Mouse (Mus musculus) small intestine, adult 2 months (tissue): ENCODE results near the gene E2f2. TPM values are rescaled to one million over a fixed set of nuclear protein-coding genes. Genes with fewer than 3 reads are reported as not detected.
A peak's percentile ranks its signal among the peaks of the same experiment; 100 is the strongest.

Experiments
- H3K27ac ChIP-seq: fragments of 200-500 bp; 2 replicates; pipeline ENCODE4 v1.5.1; 2012; ENCODE audit warnings: low read depth, low read length, control low read depth, inconsistent platforms; ENCODE audit not compliant: insufficient read depth
- H3K27me3 ChIP-seq: fragments of 200-500 bp; 2 replicates; pipeline ENCODE4 v1.6.1; 2012; ENCODE audit warnings: mild to moderate bottlenecking, moderate library complexity, low read length, inconsistent platforms; ENCODE audit not compliant: control insufficient read depth, insufficient read depth
- H3K36me3 ChIP-seq: fragments of 200-500 bp; 2 replicates; pipeline ENCODE4 v1.6.1; 2012; ENCODE audit warnings: mild to moderate bottlenecking, low read length, control low read depth, inconsistent platforms; ENCODE audit not compliant: control insufficient read depth, insufficient read depth
- H3K4me1 ChIP-seq: fragments of 200-500 bp; 2 replicates; pipeline ENCODE4 v1.6.1; 2012; ENCODE audit warnings: low read length, inconsistent platforms, mixed read lengths; ENCODE audit not compliant: control insufficient read depth, insufficient read depth, insufficient read length
- H3K4me3 ChIP-seq: fragments of 200-500 bp; 2 replicates; pipeline ENCODE4 v1.5.1; 2012; ENCODE audit warnings: low read depth, mild to moderate bottlenecking, control low read depth, inconsistent platforms, low read length, moderate library complexity
- CTCF ChIP-seq: fragments of 200-500 bp; IDR thresholded peaks from 2 replicates; pipeline ENCODE4 v1.5.1; 2012; ENCODE audit warnings: low read depth, mild to moderate bottlenecking, control low read depth, inconsistent platforms, low read length, moderate library complexity, mixed read lengths; ENCODE audit not compliant: insufficient replicate concordance, insufficient read length; ENCODE audit errors: extremely low read depth
- POLR2A ChIP-seq: fragments of 200-500 bp; IDR thresholded peaks from 2 replicates; pipeline ENCODE4 v1.6.1; 2012; ENCODE audit warnings: low read depth, mild to moderate bottlenecking, control low read depth, inconsistent platforms, low read length, moderate library complexity
- WGBS: fragments of 180-500 bp; shearing (Covaris S2); methylation state at CpG from one replicate; pipeline ENCODE4 v1.1.7; 2018; 5-methylcytosine and 5-hydroxymethylcytosine counted together
- polyA plus RNA-seq: library from polyadenylated mRNA; depleted of rRNA; stranded (reverse); fragments of >200 nt; gene quantifications from 2 replicates; pipeline ENCODE4 v1.2.3, GENCODE M21; 2012

The E2f2 gene
- polyA plus RNA-seq, 1 experiment: 11.5 TPM

DNA sequence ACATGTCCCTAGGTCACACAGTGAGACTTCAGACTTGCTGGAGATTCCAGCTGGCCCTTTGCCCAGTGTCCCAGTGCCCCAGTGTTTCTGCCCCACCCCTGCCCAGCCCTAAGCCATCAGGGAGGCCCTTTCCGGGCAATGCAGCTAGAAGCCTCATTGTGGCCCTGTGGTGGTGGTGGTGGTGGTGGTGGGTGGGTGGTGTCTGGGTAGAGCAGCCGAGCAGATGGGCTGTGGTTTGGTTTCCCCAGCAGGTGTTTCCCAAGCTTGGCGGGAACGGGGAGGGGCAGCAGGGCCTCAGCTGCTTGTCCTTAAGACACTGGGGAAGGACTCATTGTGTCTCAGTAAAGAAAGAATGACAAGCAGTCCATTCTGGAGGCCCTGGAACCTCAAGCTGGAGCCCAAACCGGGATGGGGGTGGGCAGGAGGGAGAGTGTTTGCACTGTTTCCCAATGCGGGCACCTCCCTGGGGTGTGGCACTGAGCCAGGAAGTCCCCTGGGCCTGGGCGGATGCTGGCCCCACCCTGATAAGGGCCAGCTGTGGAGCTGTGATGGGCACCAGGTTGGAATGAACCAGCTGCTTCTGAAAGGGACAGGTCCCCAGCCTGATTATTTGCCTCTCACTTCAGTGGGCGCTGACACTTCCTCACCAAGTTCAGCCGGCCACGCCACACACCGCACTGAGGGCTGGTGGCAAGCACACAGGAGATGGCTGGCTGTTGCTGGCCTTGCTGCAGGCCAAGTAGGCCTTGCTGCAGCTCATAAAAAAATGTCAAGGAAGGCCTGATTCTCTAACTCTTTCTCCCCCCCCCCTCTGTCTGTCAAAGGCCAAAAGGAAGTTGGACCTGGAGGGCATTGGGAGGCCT lies 5.6 kb downstream of the E2f2 start:
- WGBS: 9% methylated on average over 11 of the region's 11 CpGs
- H3K27ac ChIP-seq: peak overlapping the region; percentile 83
- H3K4me1 ChIP-seq: peaks cover 54% of the 10 kb centered on the region
- 0 out of 2 replicates have a peak, but pooled peaks cover 1% of the 10 kb centered on the region for H3K36me3 ChIP-seq
- H3K27me3 ChIP-seq: no peaks in the 10 kb centered on the region
- H3K4me3 ChIP-seq: peak overlapping the region; percentile 3
- TF ChIP-seq POLR2A (0 out of 2 replicates have a peak, but pooled peaks have one; percentile 3), CTCF (no peak)

DNA sequence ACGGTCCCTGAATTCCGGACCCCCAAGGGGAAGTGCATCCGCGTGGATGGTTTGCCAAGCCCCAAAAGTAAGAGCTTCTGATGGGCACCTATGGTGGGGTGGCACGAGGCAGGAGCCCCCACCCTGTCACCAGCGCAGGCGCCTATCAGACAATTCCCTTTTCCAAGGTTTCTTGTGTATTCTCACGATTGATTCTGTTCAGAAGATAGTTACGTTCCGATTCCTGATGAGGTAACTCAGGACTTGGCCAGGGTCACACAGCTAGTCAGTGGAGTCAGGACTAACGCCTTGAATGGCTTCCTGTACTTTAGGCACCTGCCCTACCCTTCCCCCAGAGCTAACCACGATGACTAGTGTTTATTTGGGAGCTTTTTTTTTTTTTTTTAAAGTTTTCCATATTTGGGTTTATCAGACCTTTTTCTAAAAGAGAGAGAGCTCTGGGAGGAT lies 6.3 kb downstream of the E2f2 start:
- Histone ChIP-seq H3K27ac (peak overlapping the region; percentile 83), H3K4me3 (peak overlapping the region; percentile 2; the same call in 1 of the 2 replicates), H3K27me3 (no peaks in the 10 kb centered on the region), H3K36me3 (0 out of 2 replicates have a peak, but pooled peaks cover 1% of the 10 kb centered on the region), H3K4me1 (peaks cover 54% of the 10 kb centered on the region)
- WGBS: 66% methylated on average over 12 of the region's 12 CpGs
- TF ChIP-seq POLR2A (no peak), CTCF (no peak)

DNA sequence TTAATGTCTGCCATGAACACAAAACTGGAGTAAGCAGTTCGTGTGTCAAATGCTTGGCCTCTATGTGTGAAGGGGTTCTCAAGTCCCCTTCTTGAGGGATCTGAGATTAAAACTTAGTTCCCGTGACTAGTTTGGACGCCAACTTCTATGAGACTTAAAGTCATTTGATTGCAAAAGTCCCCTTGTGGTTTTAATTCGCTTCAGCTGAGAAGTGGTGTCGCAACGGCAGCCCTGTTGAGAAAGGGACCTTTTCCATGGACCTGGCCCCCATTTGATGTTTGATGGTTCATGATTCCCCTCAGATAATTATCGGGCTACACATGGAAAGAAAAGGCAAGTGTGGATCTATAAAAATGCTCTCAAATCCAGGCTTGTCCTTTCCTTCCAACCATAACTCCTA lies 7.3 kb downstream of the E2f2 start:
- peaks cover 45% of the 10 kb centered on the region for H3K4me1 ChIP-seq
- H3K27me3 ChIP-seq: no peaks in the 10 kb centered on the region
- peaks cover 3% of the 10 kb centered on the region; the same call in 1 of the 2 replicates for H3K36me3 ChIP-seq
- no peak overlapping the region for H3K4me3 ChIP-seq
- WGBS: 91% methylated on average over 7 of the region's 7 CpGs
- H3K27ac ChIP-seq: no peak overlapping the region
- TF ChIP-seq CTCF (no peak), POLR2A (no peak)

DNA sequence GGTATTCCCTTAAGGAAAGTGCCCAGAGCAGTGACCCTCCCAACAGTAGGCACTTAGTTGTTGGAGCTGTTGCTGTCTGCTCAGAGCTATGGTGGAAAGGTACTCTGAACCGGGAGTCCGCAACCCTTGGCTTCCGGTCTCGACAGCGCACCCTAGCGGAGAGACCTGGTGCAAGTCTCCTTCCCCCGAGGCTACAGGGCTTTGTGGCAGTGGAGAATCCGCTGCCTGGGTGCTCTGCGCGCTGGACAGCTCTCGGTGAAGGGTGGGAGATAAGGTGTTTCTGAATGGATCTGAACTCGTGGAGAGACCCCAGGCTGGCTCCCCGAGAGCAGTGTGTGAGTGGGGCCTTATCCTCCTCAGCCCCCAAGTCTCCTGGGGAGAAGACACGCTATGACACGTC lies 7.8 kb downstream of the E2f2 start:
- no peak for TF ChIP-seq POLR2A
- TF ChIP-seq CTCF: peak; percentile 80
- Histone ChIP-seq H3K27me3 (no peaks in the 10 kb centered on the region), H3K27ac (peak overlapping the region; percentile 25), H3K4me3 (peak overlapping the region; percentile 33), H3K4me1 (peaks cover 41% of the 10 kb centered on the region), H3K36me3 (peaks cover 6% of the 10 kb centered on the region; the same call in 1 of the 2 replicates)
- WGBS: 50% methylated on average over 15 of the region's 15 CpGs

DNA sequence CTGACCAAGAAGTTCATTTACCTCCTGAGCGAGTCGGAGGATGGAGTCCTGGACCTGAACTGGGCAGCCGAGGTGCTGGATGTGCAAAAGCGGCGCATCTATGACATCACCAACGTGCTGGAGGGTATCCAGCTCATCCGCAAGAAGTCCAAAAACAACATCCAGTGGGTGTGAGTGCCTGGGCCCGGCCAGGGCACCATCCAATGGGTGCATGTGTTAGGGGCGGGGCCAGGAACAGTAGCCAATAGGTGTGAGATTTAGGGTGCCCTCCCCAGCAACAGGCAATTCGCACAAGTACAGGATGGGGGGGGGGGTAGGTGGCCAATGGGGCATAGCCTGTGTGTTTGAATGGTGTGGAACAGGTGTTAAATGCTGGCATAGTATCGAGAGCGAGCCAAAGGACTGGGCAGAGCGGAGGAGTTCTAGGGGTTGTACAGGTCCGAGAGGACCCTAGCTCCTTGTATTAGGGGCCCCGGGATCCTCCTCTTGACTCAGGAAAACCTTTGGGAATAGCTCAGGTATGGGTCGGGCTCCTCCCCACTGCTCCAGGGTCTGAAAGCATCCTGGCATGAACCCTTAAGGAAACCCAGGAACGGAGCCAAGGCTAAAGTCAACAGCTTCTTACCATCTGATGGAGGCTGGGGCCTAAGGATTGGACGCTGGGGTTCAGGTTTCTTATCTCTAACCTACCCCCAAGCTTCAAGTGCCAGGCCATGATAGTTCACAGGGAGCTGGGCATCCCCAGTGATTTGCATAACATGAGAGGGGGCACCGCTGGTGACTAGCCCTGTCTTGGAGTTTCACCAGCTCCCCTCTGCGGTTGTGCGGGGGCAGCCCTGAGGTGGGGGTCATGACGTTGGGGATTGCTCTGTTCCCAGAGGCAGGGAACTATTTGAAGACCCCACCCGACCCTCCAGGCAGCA lies 8.5 kb downstream of the E2f2 start:
- Histone ChIP-seq H3K27me3 (no peaks in the 10 kb centered on the region), H3K36me3 (peaks cover 6% of the 10 kb centered on the region; the same call in 1 of the 2 replicates), H3K4me1 (peaks cover 37% of the 10 kb centered on the region), H3K27ac (peak overlapping the region; percentile 25), H3K4me3 (peak overlapping the region; percentile 33)
- TF ChIP-seq CTCF (no peak), POLR2A (no peak)
- WGBS: 43% methylated on average over 23 of the region's 23 CpGs

DNA sequence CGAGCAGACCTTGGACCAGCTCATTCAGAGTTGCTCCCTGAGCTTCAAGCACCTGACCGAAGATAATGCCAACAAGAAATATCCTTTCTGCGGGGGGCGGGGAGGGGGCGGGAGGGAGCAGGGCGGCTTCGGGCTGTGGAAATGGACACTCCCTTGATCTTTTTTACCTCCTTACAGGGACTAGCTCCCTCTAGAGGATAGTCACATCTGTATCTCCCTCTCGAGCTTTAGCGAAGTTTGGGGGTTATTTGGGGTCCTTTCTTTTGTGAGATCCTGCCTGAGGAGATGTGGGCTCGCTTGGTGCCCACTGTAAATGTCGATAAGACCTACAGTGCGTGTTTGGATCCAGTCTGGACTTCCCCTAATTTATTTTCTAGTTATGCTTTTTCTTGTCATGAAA lies 9.2 kb downstream of the E2f2 start:
- TF ChIP-seq POLR2A: no peak
- no peak for TF ChIP-seq CTCF
- peak overlapping the region; percentile 9; the same call in 1 of the 2 replicates for H3K4me3 ChIP-seq
- no peaks in the 10 kb centered on the region for H3K27me3 ChIP-seq
- H3K36me3 ChIP-seq: peaks cover 8% of the 10 kb centered on the region; the same call in 1 of the 2 replicates
- H3K4me1 ChIP-seq: peaks cover 37% of the 10 kb centered on the region
- 0 out of 2 replicates have a peak overlapping the region, but pooled peaks have one; percentile 13 for H3K27ac ChIP-seq
- 34% methylated on average over 12 of the region's 12 CpGs for WGBS
